Mouse (Mus musculus): ENCODE results near the gene Hoxd9.

The Hoxd9 gene

GRCm38 (mm10) chr2:74697567-74698121, at the start of gene Hoxd9:
Hoxd9 (plus strand) TSS chr2:74697727.
- DNase-seq, result peak in 1 of 2 experiments; percentile 37

- DNase-seq, result no peak
These were observed 44.6 kb upstream of the Hoxd9 start for GRCm38 (mm10) chr2:74652996-74653340.

GRCm38 (mm10) chr2:74653781-74654535, 43.6 kb upstream of the Hoxd9 start:
- DNase-seq, result no peak

- no peak for DNase-seq
These were observed 42.6 kb upstream of the Hoxd9 start for GRCm38 (mm10) chr2:74654743-74655419.

DNA sequence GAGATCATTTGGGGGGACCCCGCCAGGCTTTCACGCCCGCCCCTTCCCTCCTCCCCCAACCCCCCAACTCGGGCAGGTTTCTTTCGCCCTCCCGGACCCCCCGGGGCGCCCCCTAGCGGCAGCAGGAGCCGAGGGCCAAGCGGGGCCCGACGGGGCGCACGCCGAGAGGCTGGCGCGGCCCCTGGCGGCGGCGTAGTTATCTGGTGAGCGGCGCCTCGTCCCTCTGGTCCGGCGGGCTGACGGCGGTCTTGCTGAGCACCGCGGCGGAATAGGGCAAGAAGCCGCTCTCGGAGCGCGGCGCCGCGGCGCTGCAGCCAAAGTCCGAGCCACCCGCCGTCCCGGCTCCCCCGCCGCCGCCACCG, 42.1 kb upstream of the Hoxd9 start:
- peak; percentile 52 to 65 for DNase-seq

DNA sequence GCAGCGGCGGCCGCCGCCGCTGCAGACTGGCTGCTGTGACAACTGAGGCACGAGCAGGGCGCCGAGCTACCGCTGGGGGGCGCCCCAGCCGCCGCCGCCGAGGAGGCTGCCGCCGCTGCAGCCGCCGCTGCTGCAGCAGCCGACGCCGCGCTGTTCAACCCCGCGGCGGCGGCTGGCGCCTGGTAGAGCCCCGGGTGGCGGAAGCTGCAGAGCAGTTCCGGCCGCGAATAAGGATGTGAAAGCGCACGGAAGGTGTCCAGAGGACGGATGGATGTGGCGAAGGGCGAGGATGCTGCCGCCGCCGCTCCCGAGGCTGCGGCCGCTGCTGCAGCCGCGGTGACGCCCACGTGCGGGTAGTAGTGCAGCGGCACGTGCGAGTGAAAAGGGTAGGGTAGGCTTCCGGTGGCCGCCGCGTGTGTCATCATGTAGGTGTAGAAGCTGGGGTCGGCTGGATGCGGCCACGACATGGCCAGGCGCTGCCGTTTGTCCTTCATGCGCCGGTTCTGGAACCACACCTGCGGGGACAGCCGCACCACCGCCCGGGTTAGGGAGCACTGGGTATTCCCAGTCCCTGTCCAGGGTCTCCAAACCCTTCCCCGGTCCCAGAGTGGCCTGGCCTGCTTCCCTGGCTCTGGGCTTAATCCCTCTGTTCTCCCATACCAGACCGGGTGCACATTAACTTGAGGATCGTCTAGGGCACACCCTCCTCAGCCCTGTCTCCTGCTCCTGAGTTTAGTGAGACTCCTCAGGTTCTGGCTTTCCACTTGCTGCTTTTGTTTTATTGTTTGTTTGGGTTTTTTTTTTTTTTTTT, 41.5 kb upstream of the Hoxd9 start:
- DNase-seq, result peak in 1 of 2 experiments; percentile 29

GRCm38 (mm10) chr2:74656632-74657021, 40.9 kb upstream of the Hoxd9 start:
- no peak for DNase-seq

- DNase-seq, result peak in 1 of 2 experiments; percentile 25
These were observed 40.1 kb upstream of the Hoxd9 start for GRCm38 (mm10) chr2:74657251-74658023.

- no peak for DNase-seq
These were observed 39.4 kb upstream of the Hoxd9 start for GRCm38 (mm10) chr2:74658024-74658666.

- peak in 1 of 2 experiments; percentile 27 for DNase-seq
These were observed 38.7 kb upstream of the Hoxd9 start for GRCm38 (mm10) chr2:74658667-74659371.

DNA sequence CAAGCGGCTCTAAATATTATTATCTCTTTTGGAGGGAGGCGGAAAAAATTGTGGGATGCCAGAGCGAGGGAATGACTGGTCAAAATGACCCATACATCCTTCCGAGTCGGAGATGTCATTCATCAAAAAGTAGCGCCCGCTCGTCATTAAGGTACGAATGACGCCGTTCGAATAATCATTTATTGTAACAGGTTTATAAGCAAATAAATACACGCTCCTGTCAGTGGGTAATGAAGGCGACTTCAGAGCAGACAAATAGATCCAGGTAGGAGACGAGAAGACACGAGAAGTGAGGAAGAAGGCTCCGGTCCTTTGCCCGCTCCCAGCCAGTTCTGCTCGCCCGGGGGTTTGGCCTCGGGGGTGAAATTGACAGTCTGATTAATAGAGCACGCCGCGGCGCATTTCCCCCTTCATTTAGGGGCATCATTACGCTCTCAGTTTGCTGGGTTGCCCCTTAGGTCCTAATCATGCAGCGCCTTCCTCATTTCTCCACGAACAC, 38.0 kb upstream of the Hoxd9 start, which contains the start of gene Evx2:
TSS of gene Evx2 (minus strand) at position 51 of the 499 bp plus-strand sequence.
- no peak for DNase-seq

- DNase-seq, result peak in 1 of 2 experiments; percentile 23
These were observed 36.8 kb upstream of the Hoxd9 start for GRCm38 (mm10) chr2:74660421-74661375.

DNA sequence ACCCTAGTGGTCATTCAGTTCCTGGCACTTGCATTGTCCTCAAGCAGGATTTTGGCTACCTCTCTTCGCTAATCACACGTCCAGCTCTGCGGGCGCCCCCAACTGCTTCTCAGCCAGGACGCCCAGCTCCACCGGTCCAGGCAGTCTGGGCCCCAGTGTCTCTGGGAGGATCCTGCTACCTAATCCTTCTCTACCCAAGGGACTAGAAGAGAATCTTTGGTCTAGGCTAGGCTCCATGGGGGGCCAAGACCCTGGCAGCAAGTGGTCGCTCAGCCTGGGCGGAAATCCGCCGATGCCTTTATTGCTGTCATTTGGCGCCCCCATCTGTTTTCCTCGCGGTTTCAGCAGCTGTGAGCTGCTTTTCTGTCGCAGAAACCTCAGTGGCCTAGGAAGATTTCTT, 35.8 kb upstream of the Hoxd9 start:
- peak in 1 of 2 experiments; percentile 49 for DNase-seq

DNA sequence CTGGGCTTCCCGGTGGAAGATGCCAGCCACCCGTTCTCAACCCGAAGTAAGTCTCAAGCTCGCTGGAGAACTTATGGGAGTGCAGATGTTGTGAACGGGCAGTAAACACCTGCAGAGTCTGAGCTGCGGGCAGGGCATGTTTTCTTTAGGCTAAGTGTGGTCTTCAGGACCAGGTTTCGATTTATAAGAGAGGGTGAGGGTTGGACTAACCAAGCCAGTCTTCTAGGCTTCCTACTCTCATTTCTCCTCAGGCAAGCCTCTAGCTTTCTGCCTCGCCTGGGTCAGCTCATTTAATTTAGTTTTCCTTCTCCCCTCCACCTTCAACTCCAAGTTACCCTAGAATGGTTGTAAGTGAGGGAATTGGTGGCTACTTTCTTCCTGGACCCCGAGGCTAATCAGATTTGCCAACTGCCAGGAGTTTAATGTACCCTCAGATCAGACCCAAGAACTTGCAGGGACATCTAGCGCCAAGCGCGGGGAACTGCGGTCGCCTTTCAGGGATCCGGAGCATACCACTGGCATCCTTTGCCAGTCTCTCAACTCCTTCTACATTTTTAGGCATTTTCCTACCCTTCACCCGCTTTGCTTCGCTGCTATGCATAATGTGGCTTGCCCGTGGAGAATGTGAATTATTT, 34.1 kb upstream of the Hoxd9 start:
- DNase-seq, result peak; percentile 50 to 67

- DNase-seq, result no peak
These were observed 31.1 kb upstream of the Hoxd9 start for GRCm38 (mm10) chr2:74666411-74666810.

DNA sequence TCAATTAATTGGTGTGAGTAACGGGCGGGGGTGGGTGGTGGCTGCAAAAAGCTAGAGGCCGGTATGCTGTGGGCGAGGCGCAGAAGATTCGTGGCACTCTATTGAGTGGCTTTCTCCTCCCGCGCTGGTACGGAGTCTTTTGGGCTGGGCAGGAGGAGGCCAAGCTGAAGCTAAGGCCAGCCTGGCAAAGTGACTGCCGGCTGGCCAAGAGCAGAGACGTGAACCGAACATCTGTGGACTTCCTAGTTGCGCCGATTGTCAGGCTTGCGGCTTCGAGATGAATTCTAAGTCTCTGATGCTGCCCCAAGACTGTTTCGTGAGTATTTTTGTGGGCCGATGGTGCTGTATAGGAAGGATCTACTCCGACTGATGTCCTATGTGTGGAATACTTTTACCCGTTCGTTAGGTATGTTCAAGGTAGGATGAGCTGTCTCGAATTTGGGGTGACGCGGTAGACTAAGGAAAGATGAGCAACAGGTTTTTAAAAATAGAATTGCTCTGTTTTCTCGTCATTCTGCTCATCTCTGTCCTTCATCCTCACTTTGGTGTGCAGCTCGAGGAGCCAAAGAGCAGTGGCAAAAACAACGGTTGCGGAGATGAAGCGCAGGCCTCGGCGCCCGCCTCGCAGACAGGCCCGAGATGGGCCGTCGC, 30.2 kb upstream of the Hoxd9 start:
- DNase-seq, result peak in 1 of 2 experiments; percentile 22

GRCm38 (mm10) chr2:74667842-74668357, 29.6 kb upstream of the Hoxd9 start, which contains the start of gene Hoxd13:
Hoxd13 (plus strand) TSS chr2:74668310.
- DNase-seq, result no peak
